Mouse (Mus musculus) cerebellum, adult 11-12 months (tissue): ENCODE measurements around the gene Mapk3.

Experiments used
- DNase-seq: peaks from one replicate; pipeline ENCODE4 v3.0.0; 2022

The Mapk3 gene

DNA sequence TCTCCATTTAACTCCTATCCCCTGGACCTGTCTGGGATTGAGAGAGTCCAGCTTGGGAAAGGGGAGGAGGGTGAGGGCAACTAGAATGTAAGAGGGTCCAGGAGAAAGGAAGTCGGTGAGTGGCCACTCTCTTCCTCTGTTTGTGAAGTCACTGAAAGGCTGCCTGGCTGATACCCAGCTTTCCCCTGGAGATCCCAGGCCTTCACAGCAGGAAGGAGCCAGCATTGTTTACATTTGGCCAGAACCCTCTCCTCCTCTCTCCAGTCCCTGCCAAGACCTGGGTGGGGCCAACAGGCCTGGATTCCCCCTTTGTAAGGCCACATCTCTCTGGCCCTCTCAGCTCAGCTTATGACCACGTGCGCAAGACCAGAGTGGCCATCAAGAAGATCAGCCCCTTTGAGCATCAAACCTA, 996 bp downstream of the Mapk3 start:
- peak; percentile 83 for DNase-seq

DNA sequence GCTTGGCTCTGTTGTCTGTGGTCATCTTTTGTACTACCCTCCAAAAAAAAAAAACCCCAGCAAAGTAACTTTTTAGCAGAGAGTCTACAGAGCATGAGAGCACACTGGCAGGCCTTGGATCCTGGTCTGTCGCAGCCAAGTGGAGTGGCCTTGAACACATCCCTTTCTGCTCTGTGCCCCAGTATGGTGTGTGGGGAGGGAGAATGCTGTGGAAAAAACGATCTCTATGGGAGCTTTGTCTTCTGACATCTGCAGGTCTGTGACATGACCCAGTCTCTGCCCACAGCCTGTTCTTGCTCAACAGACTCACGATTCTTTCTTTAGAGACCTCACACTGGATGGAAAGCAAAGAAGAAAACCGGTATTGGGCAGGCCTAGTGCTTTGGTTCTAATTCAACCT, 1.6 kb downstream of the Mapk3 start:
- peak; percentile 39 for DNase-seq

DNA sequence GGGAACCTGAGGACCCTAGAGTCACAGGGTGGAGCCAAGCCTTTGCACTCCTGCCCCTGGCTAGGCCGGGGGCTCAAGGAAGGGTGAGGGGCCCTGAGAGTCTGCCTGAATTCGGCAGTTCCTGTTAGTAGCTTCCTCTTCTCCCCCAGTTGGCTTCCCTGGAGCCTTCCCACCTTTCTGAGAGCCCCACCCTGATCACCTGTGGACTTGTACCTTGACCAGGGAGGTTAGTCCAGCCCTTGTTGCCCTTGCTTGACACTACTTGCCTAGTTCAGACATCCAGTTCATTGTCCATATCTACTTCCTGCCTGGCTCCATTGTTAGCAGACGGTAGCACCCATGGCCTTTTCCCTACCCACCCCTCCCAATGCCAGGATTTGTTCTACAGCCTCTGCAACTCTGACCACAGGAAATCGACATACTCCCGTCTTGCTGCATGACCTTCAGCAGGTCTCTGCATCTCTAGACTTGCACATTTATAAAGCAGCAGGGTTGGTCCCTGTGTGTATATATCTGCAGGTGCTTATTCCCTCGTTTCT, 2.2 kb downstream of the Mapk3 start:
- peak; percentile 25 for DNase-seq

DNA sequence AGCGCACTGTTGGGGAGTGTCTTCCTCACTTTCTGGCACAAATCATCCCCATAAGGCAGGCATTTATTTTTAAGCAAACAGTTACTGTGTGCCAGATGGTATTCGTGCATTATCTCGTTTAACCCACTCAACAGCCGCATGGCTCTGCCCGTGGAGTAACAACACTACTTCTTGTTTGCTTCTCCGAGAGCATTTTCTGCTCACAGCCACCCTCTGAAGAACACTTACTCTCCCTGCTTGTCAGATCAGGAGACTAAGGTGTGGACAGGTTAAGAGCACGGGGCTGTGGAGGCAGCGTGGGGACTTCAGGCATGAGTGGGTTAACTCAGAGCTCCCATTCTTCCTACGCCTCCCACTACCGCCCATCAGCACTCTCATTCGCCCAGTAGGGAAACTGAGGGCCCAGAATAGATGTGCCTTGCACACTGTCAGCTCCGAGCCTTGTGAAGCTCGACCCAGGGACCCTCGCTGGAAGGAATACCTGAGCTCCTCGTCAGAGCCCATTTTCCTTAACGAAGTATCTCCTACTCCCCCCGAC, 3.1 kb downstream of the Mapk3 start:
- DNase-seq = peak; percentile 29

DNA sequence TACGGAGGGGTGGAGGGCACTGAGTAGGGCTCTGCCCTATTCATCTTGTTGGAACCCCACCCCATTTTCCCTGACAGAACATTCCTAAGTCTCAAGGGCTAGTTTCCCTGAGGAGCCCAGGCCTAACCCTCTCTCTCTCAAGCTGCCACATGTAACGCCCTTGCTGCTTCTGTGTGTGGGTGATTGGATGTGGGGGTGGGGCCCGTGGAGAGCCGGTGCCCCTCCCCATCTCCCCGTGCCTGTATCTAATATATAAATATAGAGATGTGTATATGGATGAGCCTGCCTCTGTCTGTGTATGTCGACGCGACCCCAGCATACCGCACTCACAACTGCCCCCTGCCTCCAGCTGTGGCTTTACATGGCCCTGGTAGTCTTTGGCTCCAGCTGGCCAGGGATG, 6.1 kb downstream of the Mapk3 start:
- DNase-seq = peak; percentile 32

DNA sequence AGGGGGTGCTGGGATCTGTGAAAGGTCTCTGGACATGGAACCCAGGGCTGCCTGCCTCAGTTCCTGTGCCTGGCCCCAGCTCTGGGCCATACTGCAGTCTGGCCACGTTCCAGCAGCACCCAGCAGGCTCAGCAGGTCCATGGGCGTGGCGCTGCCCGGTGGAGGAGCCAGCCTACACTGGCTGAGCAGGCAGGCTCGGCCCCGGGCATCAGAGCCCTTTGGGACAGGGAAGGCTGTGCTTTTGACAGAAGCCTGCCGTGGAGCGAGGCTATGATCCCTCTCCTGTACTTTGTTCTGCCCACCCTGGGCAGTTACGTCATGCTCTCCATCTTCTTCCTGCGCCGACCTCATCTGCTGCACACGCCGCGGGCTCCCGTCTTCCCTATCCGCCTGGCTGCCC, 6.8 kb downstream of the Mapk3 start, which contains the start of gene Gdpd3:
Gene Gdpd3, plus strand, starts transcription at position 134 of the 400 bp plus-strand sequence.
- peak; percentile 41 for DNase-seq

DNA sequence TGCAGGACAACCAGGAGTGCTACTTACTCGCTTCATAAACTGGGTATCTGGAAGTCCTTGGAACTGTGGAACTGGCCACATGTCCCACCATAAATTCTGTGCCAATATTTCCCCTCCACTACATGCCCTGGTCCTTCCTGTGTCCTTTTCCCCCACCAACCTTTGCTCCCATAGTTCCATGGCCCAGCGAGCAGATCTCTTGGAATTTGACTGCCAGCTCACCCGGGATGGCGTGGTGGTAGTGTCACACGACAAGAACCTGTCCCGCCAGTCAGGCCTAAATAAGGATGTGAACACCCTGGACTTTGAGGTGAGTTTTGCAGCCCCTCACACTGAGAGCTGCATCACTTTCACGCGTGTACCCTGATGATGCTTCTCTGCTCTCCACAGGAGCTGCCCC, 7.6 kb downstream of the Mapk3 start:
- peak; percentile 9 for DNase-seq

DNA sequence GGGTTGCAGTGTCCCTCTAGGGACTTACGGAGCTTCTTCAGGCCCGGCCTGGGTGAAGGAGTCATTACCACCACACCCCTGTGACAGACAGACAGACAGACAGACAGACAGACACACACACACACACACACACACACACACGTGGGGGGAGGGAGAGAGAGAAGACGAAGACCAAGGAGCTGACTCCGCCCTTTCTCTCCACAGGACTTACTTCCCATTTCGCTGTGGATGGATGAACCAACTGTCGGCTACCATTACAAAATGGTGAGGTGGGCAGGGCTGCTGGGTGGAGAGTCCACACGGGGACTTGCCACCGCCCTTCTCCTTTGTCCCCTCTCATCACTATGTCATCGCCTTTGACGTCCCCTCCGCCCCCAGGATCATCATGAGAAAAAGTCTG, 11.4 kb downstream of the Mapk3 start:
- no peak for DNase-seq

DNA sequence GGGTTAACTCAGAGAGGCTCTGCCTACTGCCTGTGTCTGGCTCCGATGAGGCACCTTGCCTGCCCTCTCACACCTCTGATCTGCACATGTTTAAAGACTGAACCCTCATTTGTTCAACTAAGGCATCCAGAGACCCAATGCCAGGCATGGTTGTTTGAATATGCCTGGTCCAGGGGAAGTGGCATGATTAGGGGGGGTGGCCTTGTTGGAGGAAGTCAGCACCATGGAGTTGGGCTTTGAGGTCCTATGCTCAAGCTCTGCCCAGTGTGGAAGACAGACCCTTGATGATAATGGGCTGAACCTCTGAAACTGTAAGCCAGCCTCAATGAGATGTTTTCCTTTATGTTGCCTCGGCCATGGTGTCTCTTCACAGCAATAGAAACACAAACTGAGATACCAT, 13.9 kb downstream of the Mapk3 start:
- no peak for DNase-seq

DNA sequence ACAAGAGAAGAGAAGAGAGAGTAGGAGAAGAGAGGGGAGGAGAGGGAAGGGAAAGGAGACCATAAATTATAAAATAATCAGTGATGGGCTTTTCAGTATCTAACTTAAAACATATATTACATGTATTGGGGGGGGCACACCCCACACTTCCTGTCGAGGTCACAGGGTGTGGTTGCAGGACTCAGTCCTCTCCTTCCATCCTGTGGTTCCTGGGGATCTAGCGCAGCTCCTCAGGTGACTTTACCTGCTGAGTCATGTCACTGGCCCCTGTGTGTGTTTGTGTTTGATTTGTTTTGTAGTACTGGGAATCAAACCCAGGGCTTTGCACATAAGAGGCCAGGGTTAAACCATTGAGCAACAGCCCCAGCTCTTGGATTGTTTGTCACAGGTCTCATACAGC, 15.1 kb downstream of the Mapk3 start:
- DNase-seq = no peak

DNA sequence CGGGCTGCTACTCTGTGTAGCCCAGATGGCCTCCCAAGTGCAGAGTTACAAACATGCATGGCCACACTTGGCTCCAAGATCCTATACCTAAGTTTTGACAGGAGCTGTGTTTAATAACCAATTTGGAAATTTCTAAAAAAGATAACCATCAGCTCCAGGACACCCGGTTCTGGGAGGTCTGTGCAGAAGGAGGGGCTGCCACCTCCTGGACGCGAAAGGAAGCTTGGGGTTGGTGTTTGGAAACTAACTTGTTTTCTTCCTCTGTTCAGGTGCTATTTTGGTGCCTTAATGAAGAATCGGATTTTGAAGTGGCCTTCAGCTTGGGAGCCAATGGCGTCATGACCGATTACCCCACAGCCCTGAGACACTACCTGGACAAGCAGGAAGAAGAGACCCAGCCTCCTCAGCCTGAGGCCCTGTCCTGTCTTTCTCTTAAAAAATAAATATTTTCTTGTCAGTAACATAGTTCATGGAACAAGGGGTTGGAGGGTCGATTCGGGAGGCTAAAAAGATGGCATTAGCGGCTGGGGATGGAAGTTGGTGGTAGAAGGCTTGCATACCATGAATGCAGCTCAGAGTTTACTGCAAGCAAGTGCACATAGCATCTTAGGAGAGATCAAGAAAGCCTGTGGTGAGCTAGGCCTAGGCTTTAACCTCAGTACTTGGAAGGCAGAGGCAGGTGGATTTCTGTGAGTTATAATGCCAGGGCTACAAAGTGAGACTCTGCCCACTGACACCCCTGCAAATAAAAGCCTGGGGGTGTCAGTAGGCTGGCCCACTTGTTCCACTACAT, 16.0 kb downstream of the Mapk3 start:
- peak; percentile 36 for DNase-seq

DNA sequence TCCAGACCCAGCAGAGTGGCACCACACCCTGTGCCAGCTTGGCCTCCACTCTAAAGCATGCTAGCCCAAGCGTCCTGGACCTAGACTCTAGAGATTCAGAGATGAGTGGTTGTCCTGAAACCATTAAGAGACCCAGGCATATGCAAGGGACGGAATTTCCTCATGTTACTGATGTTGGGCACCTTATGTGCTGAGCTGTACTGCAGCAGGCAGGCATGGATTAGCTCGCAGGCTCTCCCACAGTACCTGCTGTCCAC, 16.5 kb downstream of the Mapk3 start:
- DNase-seq = peak; percentile 50

DNA sequence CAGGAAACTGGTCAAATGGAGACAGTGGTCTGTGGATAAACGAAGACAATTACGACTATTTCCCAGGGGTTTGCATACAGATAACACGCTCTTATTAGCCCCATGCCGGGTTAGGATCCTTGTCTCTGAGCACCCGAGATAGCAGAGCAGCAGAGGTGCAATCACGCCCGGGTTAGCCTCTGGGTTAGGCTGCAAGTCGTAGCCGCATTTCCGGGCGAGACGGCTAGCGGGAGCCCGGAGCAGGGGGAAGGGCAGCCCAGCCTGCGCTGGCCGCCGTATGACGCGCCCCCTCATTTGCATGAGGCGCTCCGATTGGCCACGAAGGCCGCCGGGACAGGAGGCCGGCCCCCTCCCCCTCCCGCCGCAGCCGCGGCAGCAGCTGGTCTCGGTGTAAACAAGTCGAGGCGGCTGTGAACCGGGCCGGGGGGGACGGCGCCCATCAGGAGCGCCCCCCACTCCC, 17.2 kb downstream of the Mapk3 start, which contains the start of gene Ypel3:
Gene Ypel3, plus strand, starts transcription at position 358 of the 460 bp plus-strand sequence.
- peak; percentile 98 for DNase-seq

DNA sequence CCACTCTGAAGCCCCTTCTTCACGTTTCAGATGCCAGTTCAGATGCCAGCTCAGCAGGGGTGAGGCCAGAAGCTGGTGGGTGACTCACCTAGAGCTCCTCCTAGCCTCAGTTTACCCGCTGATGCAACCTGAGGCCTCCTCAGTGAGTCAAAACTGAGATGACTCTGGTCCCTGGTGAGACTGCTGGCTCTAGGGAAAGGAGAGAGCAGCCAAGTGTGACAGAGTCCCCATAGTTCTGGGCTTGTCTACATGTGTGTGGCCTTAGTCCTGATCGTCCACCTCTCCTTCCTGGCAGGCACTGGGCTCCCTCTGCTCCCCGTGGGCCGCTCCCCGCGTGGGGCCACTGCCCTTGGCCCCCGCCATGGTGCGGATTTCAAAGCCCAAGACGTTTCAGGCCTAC, 18.1 kb downstream of the Mapk3 start:
- DNase-seq = peak; percentile 76

DNA sequence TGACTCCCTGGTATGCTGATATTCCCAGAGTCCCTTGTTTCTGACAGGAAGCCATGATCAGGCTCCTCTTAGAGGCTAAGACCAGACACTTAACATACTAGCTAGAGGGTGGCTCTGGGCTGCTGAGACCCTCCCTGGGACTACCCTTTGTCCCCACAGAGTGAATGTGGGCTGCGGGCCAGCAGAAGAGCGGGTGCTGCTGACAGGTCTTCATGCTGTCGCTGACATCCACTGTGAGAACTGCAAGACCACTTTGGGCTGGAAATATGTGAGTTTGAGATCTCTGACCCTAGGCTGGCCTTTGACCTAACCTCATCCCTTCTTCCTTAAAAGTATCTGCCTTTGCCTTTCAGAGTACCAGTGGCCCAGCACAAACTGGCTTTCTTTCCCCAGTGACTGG, 18.7 kb downstream of the Mapk3 start:
- DNase-seq = peak; percentile 66

DNA sequence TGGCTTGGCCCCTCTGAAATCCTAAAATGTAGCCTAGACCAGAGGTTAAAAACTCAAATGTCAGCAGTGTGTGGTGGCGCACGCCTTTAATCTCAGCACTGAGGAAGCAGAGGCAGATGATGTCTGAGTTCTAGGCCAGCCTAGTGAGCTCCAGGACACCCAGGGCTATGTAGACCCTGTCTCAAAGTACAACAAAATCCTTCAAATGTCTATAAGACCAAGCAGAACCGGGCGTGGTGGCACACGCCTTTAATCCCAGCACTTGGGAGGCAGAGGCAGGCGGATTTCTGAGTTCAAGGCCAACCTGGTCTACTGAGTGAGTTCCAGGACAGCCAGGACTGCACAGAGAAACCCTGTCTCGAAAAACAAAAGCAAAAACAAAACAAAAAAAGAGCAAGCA, 19.7 kb downstream of the Mapk3 start:
- DNase-seq = peak; percentile 36

DNA sequence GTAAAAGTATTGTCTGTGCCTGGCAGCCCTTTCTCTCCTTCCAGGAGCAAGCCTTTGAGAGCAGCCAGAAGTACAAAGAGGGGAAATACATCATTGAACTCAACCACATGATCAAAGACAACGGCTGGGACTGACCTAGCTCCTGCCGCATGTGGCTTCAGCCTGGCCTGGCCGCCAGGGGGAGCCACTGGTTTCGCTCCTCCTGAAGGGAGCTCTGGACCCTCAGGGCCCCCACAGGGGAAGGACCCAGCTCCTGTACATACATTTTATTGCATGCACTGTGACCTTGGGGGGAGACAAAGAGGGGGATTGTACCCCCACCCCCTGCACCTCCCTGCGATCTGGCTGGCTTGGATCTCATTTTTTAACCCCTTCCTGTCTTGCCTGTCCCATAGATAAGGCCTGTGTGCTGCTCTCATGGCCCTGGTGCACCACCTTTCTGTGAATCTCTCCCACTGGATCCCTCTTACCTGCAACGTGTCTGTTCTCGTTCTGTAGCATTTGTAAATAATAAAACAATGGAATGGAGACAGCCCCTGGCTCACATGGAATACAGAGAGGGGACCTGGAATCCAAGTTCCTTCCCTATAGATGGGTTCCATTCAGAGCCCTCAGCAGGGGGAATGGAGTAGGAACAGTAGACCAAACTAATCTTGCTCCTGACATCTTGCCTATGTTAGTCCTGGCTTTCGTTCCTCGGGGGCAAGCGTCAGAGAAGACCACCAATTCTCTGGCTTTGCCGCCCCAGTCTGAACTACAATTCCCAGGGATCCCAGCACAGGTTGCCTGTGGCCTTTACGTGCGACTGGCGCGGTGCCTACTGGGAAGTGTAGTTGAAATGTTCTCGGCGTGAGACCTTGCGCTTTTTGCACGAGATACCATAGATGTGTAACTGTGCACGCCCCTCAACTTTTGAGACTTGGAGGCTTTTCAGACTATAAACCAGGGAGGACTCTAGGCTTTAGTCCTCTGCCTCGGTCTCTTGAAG, 20.9 kb downstream of the Mapk3 start:
- peak; percentile 86 for DNase-seq

DNA sequence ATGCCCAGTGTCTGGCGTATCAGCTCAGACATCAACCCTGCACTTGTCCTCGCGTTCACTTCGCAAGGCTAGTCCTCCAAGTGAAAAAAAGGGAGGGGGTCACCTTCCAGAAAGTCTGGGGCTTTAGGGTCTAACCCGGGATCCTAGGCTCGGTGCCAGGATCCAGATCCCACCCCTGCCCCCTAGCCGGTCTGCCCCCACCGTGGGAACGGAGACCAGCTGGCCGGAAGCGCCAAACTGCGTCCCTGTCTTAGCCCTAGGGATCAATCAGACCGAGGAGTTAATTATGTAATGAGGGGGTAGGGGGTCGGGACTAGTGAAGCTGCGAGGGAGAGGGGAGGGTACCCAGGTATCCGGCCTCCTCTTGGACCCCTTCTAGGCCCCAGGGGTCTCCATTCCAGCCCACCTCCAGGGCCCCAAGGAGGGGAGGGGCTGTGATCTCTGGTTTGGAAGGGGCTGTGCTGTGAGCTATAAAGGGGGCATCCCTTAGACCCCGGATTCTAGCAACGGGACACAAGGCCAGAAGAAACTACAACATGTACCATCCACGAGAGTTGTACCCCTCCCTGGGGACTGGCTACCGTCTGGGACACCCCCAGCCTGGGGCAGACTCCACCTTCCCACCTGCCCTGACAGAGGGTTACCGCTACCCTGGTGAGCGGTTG, 21.7 kb downstream of the Mapk3 start, which contains the start of gene Tbx6:
Gene Tbx6, plus strand, starts transcription at position 513 of the 665 bp plus-strand sequence.
- DNase-seq = peak; percentile 78

DNA sequence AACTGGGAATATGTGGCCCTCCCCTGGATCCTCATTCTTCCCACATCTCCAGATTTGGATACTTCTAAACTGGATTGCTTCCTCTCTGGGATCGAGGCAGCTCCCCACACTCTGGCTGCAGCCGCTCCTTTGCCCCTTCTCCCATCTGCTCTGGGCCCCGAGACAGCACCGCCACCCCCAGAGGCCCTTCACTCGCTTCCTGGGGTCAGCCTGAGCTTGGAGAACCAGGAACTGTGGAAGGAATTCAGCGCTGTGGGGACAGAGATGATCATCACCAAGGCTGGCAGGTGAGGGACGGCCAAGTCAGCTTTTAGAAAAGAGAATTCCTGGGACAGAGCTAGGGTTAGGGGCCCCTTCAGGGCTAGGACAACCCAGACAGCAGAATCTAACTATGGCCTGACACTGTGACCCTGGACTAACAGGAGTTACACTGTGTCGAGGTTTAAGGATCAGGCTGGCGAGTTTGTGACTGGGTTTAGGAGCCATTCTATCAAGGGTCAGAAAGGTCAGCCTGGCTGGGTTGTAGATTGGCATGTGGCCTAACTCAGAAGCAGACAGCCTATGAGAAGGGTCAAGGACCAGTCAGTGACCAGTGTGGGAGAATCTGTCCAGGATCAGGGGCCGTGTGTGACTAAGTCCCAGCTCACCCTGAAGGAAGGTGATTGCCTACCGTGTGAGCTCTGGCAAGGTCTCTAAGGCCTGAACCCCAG, 22.4 kb downstream of the Mapk3 start:
- DNase-seq = peak; percentile 54

DNA sequence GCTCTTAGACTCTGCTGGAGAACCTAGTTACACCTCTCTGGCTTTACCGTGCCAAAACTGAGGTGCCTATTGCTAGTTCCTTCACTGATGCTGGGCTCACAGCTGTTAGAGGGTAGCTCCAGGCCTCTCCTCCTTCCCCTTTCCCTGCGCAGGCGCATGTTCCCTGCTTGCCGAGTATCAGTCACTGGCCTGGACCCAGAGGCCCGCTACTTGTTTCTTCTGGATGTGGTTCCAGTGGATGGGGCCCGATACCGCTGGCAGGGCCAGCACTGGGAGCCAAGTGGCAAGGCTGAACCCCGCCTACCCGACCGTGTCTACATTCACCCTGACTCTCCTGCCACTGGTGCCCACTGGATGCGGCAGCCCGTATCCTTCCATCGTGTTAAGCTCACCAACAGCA, 23.3 kb downstream of the Mapk3 start:
- DNase-seq = peak; percentile 58

DNA sequence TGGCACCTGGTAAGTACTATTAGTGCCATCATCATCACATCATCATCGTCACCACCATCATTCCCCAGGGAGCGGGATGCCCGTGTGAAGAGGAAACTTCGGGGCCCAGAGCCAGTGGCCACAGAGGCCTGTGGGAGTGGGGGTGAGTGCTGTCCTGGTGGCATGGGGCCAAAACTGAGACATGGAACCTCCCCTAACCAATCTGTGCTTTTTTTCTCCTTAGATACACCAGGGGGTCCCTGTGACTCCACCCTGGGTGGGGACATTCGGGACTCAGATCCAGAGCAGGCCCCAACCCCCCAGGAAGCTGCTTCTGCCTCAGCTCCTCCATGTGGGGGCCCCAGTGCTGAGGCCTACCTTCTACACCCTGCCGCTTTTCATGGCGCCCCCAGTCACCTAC, 25.1 kb downstream of the Mapk3 start:
- DNase-seq = peak; percentile 53

DNA sequence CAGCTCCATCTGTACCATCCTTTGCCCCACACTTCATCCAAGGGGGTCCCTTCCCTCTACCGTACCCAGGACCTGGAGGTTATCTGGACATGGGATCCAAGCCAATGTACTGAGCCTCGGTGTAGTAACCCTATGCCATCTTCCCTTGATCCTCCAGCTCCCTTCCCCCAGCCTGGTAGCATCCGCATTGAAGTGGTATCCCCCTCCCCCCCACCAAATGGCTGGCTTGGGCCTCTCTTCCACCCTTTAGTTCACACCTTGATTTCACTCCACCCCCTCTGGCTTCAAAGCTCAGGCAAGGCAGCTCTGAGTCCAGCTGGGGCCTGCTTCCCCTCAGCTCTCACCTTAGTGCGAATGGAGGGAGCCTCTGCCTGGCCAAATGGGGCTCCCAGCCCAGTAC, 25.7 kb downstream of the Mapk3 start:
- peak; percentile 37 for DNase-seq
